Mouse (Mus musculus): ENCODE data around the gene Gm4894.

DNA sequence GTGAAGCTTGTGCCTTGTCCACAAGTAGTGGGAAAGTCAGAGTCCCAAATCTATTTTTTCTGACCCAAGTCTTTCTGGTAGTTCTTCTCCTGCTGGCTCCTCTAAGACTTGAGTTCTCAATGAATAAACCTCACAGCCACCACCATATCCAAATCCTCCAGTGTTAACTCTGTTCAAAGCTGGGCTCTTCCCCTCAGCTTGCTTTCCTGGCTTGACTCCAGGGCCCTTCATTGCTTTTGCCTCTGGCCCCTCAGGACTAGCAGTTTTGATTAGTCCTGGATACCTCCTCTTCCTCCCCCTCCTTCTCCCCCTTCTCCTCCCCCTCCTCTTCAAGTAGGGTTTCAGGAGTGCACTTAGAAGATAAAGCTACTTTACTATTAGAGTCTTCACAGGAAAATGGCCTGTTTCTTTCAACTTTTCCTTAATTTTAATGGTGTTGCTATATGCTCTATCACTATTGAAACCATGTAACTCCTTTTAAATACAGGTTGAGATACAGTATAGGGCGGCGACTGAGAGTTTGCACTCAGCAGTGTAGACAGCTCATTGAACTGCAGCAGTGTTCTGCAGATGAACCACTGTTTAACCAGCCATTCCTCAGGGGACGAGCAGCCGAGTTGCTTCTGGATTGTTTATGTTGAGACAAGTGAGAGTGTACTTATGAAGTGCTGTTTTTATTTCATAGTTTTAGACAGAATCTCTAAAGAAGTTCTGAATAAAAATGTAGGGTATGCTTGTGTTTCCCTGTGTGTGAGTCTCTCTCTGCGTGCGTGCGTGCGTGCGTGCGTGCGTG lies 26.4 kb downstream of the Gm4894 start:
- no peak for TF ChIP-seq POLR2A (IDR thresholded peaks at IDR 0.05; ENCODE audit: borderline replicate concordance, extremely low read depth, low read depth, low read length)
- no peak for TF ChIP-seq CTCF (IDR thresholded peaks at IDR 0.05; ENCODE audit: insufficient read depth, low read length)

All from lung, adult 2 months (tissue).